Mouse (Mus musculus) bone marrow, adult 2 months (tissue): ENCODE measurements around the gene Nploc4. TPM values are rescaled to one million over a fixed set of nuclear protein-coding genes. Genes with fewer than 3 reads are reported as not detected.

ENCODE experiments used
- H3K27ac ChIP-seq: fragments of 200-500 bp; 2 replicates; pipeline ENCODE4 v1.5.1; 2012; ENCODE audit warnings: low read depth, mild to moderate bottlenecking, control low read depth, inconsistent platforms, low read length; ENCODE audit not compliant: control insufficient read depth, poor library complexity, insufficient read depth
- H3K4me1 ChIP-seq: fragments of 200-500 bp; 2 replicates; pipeline ENCODE4 v1.6.1; 2011; ENCODE audit warnings: low read length; ENCODE audit not compliant: control insufficient read depth, insufficient read depth
- H3K4me3 ChIP-seq: fragments of 200-500 bp; replicated peaks from 2 replicates; pipeline ENCODE3; 2011; ENCODE audit warnings: mild to moderate bottlenecking, low read depth, low read length, control low read depth; ENCODE audit not compliant: control insufficient read depth
- CTCF ChIP-seq: fragments of 200-500 bp; IDR thresholded peaks from 2 replicates; pipeline ENCODE4 v1.5.1; 2011; ENCODE audit warnings: low read length, control low read depth; ENCODE audit not compliant: control insufficient read depth, insufficient read depth
- POLR2A ChIP-seq: fragments of 200-500 bp; IDR thresholded peaks from 2 replicates; pipeline ENCODE4 v1.6.1; 2011; ENCODE audit warnings: low read depth, mild to moderate bottlenecking, control low read depth, low read length, borderline replicate concordance; ENCODE audit not compliant: control insufficient read depth
- WGBS: fragments of 180-500 bp; shearing (Covaris S2); methylation state at CpG from one replicate; pipeline ENCODE4 v1.1.7; 2018; 5-methylcytosine and 5-hydroxymethylcytosine counted together
- polyA plus RNA-seq: library from polyadenylated mRNA; stranded (reverse); fragments of >200 nt; gene quantifications from 2 replicates; pipeline ENCODE4 v1.2.4, GENCODE M21; 2011; ENCODE audit warnings: low replicate concordance; ENCODE audit not compliant: missing spikeins, insufficient read depth, insufficient read length

The Nploc4 gene
- polyA plus RNA-seq, 1 experiment = 30.0 TPM

- no peak for TF ChIP-seq POLR2A
- TF ChIP-seq CTCF = no peak
- H3K4me1 ChIP-seq = no peaks in the 10 kb centered on the region; the same call in none of the 2 replicates
- H3K4me3 ChIP-seq = no peak overlapping the region
- no peak overlapping the region for H3K27ac ChIP-seq
- WGBS = 58% methylated on average over 4 of the region's 4 CpGs
These were observed 41.8 kb downstream of the Nploc4 start for GRCm38 (mm10) chr11:120395661-120396060.

- TF ChIP-seq POLR2A (no peak), CTCF (no peak)
- no peaks in the 10 kb centered on the region for H3K4me1 ChIP-seq
- 94% methylated on average over 9 of the region's 9 CpGs for WGBS
- no peak overlapping the region for H3K4me3 ChIP-seq
- no peak overlapping the region for H3K27ac ChIP-seq
These were observed 48.9 kb downstream of the Nploc4 start for GRCm38 (mm10) chr11:120388580-120388979.

- TF ChIP-seq POLR2A (no peak), CTCF (no peak)
- 47% methylated on average over 2 of the region's 2 CpGs for WGBS
- Histone ChIP-seq H3K4me1 (no peaks in the 10 kb centered on the region), H3K27ac (no peak overlapping the region), H3K4me3 (no peak overlapping the region)
These were observed 50.4 kb downstream of the Nploc4 start for GRCm38 (mm10) chr11:120387157-120387556.

- no peak overlapping the region for H3K27ac ChIP-seq
- TF ChIP-seq CTCF (no peak), POLR2A (no peak)
- WGBS = 94% methylated on average over 6 of the region's 6 CpGs
These were observed 50.9 kb downstream of the Nploc4 start for GRCm38 (mm10) chr11:120386632-120387031.

GRCm38 (mm10) chr11:120382509-120382908 is 55.0 kb downstream of the Nploc4 start:
- WGBS = 95% methylated on average over 9 of the region's 9 CpGs
- Histone ChIP-seq H3K27ac (no peak overlapping the region), H3K4me1 (no peaks in the 10 kb centered on the region; the same call in 1 of the 2 replicates), H3K4me3 (no peak overlapping the region)
- no peak for TF ChIP-seq CTCF
- TF ChIP-seq POLR2A = no peak

More at GRCm38 (mm10) chr11:120386632-120387031, 50.9 kb downstream of the Nploc4 start:
- no peak overlapping the region for H3K4me3 ChIP-seq
- no peaks in the 10 kb centered on the region for H3K4me1 ChIP-seq

GRCm38 (mm10) chr11:120381157-120381556 is 56.4 kb downstream of the Nploc4 start:
- no peak overlapping the region for H3K4me3 ChIP-seq
- no peak for TF ChIP-seq CTCF
- no peak for TF ChIP-seq POLR2A
- 92% methylated on average over 4 of the region's 4 CpGs for WGBS
- H3K4me1 ChIP-seq = no peaks in the 10 kb centered on the region; the same call in 1 of the 2 replicates
- H3K27ac ChIP-seq = no peak overlapping the region

- WGBS = 92% methylated on average over 3 of the region's 3 CpGs
- TF ChIP-seq CTCF = no peak
- TF ChIP-seq POLR2A = no peak
- Histone ChIP-seq H3K27ac (no peak overlapping the region), H3K4me1 (no peaks in the 10 kb centered on the region; the same call in 1 of the 2 replicates), H3K4me3 (no peak overlapping the region)
These were observed 57.2 kb downstream of the Nploc4 start for GRCm38 (mm10) chr11:120380271-120380670.

GRCm38 (mm10) chr11:120378611-120379540 is 58.6 kb downstream of the Nploc4 start, which contains the start of gene Faap100:
Gene Faap100 (minus strand): TSS chr11:120378764.
- TF ChIP-seq POLR2A (peak; percentile 44; the same call in 1 of the 2 replicates), CTCF (peak; percentile 64)
- 11% methylated on average over 54 of the region's 54 CpGs for WGBS
- Histone ChIP-seq H3K27ac (peak within 1 kb of the TSS; percentile 58; the same call in 1 of the 2 replicates), H3K4me1 (no peaks in the 10 kb centered on the region; the same call in 1 of the 2 replicates), H3K4me3 (peak within 1 kb of the TSS; percentile 93)
